Mouse (Mus musculus): ENCODE measurements at regions not wholly inside any gene's neighbourhood (a gene's known extent, or its start where the extent isn't known, plus 50 kb on each side); places are given as distances from the start of the nearest gene placed in this dataset.

DNA sequence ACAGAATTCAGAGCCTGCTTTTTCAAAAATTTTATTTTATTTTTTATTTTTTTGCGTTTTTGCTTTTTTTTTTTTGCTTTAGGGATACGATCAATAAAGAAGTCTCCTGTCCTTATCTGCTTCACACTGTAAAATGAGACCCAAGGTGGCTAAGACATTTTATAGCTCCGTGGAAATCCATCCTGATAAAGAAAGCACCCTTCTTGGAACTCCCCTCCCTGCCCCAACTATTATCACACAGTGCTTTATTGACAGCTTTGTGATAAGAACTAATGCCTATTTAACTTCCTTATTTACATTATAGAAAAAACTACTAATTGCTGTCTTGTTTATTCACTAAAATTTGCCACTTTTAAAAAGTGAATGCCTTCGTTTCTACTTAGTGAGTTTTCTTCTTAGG is 179.0 kb upstream of the Dmrta1 start:
- no peak for DNase-seq

GRCm38 (mm10) chr4:89490947-89491346 is 180.1 kb upstream of the Cdkn2b start:
- DNase-seq = no peak

GRCm38 (mm10) chr4:89487416-89488165 is 176.8 kb upstream of the Cdkn2b start:
- DNase-seq = no peak

GRCm38 (mm10) chr4:89486963-89487362 is 176.1 kb upstream of the Cdkn2b start:
- no peak for DNase-seq

GRCm38 (mm10) chr4:89485981-89486531 is 175.2 kb upstream of the Cdkn2b start:
- DNase-seq = peak; percentile 49 to 63

- DNase-seq = no peak
Observed at GRCm38 (mm10) chr4:89478646-89479237, 167.9 kb upstream of the Cdkn2b start.

DNA sequence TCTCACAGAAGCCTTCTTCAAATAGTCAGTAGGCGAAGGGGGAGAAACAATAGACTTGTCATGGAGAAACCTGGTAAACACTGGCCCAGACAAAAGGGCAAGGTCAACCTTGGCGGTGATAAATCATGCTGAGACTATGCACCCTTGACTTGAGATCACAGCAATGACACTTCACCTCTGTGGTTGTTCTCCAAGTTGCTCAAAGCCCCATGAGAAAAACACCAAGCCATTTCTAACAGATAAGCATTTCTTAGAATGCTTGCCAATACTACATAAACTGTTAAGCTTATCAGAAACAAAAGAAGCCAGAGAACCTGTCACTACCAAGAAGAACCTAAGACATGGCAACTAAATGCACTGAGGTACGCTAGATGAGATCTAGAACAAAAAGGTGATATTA is 165.0 kb upstream of the Cdkn2b start:
- no peak for DNase-seq

DNA sequence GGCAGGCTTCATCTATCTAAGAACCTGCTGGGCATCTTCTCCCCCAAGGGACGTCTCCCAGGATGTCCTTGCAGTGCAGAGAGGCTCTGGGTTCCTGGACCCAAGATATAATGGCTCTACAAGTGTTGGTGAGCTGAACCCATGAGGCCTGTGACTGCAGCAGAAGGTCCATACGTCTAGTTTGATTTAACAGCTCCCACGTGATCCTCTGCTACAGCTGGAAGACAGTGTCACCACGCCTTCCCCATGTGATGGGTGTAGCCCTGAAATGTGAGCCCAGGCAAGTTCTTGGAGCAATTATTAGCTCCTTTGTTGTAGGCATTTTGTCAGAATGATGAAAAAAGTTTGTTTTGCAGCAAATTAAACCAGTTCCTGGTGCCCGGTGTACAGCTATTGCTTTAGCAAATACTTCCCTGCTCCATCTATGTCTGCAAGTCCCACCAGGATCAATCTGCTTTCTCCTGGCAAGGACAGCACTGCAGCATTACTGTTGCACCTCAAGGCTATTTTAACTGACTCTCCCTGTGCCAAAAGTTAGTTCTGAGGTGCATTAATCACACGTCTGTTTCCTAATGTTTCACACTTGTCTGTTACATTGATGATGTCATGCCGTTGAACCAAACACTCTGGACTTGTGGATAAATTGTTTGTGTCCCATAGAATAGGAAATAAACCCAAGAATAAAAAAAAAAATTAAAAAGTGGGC is 164.2 kb upstream of the Cdkn2b start:
- no peak for DNase-seq

DNA sequence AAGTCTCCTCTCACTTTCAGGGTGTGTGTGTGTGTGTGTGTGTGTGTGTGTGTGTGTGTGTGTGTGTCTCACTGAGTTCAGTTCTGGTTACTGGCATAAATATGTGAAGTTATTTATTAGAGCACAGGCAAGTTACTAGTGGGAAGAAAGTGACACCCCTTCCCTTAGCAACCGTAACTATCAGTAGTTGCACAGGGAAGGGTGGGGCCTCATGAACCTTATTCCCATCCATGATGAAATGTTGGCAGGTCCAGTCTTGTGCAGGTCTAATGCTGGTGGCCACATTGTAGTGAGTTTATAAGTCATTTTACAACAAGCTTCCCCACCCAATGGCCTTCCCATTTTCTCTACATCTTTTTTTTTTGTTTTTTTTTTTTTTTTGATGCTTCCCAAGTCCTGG is 160.6 kb upstream of the Cdkn2b start:
- DNase-seq = no peak

DNA sequence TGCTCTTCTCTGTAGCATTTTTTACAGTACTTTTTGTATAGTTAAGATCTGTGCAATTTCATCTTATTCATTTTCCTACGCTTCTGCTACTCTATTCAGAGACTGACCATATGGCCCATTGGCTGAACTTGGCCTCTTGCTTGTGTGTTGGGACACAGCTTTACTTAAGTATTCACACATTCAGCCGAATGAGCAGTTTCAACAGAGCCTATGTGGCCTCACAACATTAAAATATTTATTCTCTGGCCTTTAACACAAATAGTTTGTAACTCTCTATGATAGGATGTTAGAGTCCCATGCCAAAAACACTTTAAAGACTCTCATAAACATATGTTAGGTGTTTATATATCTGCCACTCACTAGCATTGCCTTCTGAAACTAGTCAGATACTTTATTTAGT is 159.9 kb upstream of the Cdkn2b start:
- DNase-seq = no peak

DNA sequence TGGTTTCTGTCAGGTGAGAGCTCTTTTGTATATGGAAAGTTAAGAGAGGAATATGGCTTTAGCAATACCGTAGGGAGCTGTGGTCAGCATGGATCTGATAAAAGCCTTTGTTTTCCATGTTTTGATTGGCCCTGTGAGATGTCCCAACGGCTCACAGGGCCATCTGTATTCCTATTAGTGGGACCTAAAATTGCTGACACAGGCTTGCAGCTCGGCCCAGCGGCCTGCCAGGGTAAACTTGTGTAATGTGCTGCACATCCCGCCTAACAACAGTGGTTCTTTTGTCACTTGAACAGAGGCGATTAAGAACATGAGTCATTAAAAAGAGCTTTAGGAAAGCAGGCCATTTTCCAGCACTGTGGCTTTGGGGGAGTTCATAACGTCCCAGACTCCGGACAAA is 159.0 kb upstream of the Cdkn2b start:
- peak; percentile 10 to 71 for DNase-seq

- DNase-seq = no peak
Observed at GRCm38 (mm10) chr4:89469406-89469805, 158.6 kb upstream of the Cdkn2b start.

DNA sequence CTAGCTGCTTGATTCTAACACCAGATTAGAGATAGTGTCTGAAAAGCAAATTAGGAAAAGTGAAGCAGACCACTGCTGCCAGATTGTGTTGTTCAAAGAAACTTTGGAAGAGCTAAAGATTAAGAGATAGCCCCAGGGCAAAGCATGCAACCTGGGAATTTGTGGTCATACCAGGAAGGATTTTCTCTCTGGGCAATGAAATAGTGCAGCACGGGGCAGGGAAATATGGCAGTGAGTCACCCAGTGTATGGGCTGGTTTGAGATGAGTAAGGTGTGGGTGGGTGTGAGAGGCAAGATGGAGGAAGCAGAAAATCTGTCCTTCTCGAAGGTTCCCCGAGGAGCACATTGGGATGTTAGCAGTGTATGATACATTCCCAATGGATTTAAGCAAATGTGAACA is 155.9 kb upstream of the Cdkn2b start:
- no peak for DNase-seq

GRCm38 (mm10) chr4:89463121-89463520 is 152.3 kb upstream of the Cdkn2b start:
- no peak for DNase-seq

DNA sequence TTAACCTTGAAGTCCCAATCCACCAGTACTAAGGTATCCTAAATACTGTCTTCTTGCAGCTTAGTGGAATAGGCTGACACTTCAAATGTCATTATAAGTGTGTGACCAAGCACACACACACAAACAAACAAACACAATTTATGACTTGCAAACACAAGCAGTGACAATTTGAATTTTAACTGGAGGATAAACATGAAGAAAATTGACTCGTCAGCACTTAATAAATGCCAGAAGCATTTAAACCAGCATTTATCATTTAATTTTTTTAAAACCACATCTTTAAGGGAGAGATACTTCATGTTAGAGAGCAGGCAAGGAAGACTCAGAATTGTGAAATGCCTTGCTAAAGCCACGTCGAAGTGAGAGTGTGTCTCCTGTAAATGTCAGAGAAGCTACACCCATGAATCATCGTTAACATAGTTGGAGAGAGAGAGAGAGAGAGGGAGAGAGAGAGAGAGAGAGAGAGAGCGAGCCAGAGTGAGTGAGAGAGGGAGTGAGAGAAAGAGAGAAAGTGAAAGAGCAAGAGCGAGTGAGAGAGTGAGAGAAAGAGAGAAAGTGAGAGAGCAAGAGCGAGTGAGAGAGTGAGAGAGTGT is 149.4 kb upstream of the Cdkn2b start:
- no peak for DNase-seq

GRCm38 (mm10) chr4:89459346-89459666 is 148.5 kb upstream of the Cdkn2b start:
- DNase-seq = no peak

DNA sequence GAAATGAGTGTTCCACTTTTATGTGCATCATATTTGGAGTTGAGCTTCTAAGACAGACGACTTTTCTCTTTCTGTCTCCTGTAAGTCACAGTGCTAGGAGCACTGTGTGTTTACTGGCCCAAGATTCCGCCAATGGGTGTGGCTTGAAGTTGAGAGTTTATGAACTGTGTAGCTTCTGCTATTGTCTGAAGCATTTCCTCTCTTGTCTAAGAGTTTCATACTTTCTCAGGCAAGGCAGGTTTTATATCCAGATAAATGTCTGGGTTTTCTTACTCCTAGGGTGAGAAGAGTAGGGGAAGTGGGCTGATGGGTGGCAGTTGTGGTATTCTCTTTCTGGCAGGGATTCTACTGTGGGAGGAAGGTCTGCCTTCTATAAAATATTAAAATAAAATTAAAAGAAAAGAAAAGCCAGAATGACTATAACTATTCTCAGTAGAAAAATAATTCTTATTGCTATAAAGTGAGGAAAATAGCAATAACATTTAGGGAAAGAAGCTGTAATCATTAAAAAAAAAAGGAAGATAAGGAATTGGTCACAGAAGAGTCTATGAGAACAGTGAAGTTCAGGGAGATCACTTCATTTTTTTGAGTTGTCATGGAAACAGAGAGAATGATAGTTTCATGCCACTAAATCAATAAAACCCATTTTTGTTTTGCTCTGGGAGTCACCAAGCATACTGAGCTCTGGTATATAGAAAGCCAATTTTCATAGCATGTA is 147.9 kb upstream of the Cdkn2b start:
- no peak for DNase-seq

GRCm38 (mm10) chr4:89457861-89458260 is 147.0 kb upstream of the Cdkn2b start:
- DNase-seq = no peak

GRCm38 (mm10) chr4:89454926-89455325 is 144.1 kb upstream of the Cdkn2b start:
- no peak for DNase-seq

DNA sequence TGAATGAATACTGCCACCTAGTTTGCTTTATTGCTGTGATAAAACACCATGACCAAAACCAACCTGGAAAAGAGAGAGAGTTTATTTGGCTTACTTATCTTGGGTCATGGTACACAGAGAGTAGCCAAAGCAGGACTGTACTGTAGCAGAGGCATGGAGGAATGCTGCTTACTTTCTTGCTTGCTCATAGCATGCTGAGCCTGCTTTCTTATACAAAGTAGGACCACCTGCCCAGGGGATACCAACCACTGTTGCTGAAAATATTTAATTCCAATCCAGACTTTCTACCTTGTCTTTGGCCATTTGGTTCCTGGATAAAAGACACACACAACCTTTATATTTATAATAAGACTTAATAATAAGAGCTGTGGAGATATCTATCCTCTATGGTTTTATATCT is 142.2 kb upstream of the Cdkn2b start:
- DNase-seq = no peak

DNA sequence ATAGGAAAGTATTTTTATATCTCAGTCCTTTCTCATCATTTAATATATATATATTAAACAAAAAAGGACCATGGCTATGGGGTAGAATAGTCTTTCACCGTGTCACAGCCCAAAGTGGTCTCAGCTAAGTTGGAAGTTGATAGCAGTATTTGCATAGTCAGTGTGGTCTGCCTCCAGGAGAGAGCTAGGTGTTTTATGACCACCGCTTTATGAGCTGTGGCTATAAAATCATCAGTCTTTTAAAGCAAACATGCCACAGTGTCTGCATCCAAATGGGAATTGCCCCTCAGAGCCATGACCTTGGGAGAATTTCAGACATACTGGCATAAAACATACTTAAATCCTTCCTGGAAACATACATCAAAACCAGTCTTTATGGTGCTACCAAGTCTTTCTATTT is 140.9 kb upstream of the Cdkn2b start:
- no peak for DNase-seq

DNA sequence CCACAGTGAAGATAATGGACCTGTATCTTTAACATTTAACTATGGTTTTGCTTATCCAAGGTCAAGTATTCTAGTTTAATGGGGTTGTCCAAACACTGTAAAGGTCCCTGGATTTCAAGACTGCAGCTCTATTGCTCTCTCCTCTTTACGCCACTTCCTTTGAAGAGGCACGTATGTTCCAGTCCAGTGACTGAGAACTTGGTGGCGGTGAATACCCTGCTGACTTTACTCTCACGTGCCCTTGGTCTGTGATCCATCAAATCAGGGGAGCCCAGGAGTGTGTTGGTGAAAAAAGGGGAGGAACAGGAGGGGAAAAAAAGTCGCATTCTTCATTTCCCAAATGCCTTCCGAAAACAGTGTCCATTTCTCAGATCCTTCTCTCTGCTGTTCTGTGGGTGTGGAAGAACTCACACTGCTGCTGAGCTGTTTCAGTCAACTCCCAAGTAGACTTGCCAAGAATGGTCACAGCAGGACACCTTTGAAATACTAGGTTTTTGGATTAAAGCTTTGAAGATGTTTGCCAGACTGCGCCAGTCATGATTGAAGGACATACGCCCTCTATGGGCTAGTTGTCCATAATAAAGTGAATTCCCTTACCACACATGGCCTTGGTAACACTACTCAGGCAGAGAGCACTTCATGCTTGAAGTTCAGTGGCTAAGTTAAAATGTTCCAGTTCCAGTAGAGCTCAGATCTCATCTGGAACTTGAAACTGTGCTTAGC is 136.1 kb upstream of the Cdkn2b start:
- DNase-seq = no peak
